31 mouse cellular contexts compared by ENCODE assay signal in genomic region chr16:89520555-89520954, GRCm38 (mm10). TPM values are rescaled to one million over a fixed set of nuclear protein-coding genes. Genes with fewer than 3 reads are reported as not detected.
DNase-seq lines count a peak whose midpoint lies in the region; ATAC-seq lines count a peak whose summit lies in the region.
"Had no signal": no experiment of that assay in that cellular context is flagged by ENCODE, and none has a peak within 500 bp of the region (broad histone marks: within the 10 kb centered on the region; RNA-seq: fewer than 3 reads in every experiment).

No protein-coding gene starts in this region.

- no peak overlapping the region for H3K27ac ChIP-seq in embryonic facial prominence, embryonic 14.5 days (replicated peaks; ENCODE audit: low read depth, low read length)
- H3K27ac ChIP-seq in embryonic facial prominence, embryonic 10.5 days (replicated peaks): no peak overlapping the region
- H3K27ac ChIP-seq: embryonic facial prominence, embryonic 13.5 days; heart, embryonic 10.5 days; kidney, embryonic 15.5 days; left cerebral cortex, adult 2 months; liver, embryonic 14.5 days; neural tube, embryonic 15.5 days had no signal

- no peaks in the 10 kb centered on the region for H3K36me3 ChIP-seq in embryonic facial prominence, embryonic 14.5 days (ENCODE audit: control insufficient read depth, insufficient read depth, low read length)
- no peaks in the 10 kb centered on the region for H3K36me3 ChIP-seq in embryonic facial prominence, embryonic 10.5 days (replicated peaks)
- H3K36me3 ChIP-seq: embryonic facial prominence, embryonic 13.5 days; heart, embryonic 10.5 days; kidney, embryonic 15.5 days; neural tube, embryonic 15.5 days had no signal

- H3K27me3 ChIP-seq in embryonic facial prominence, embryonic 14.5 days (replicated peaks; ENCODE audit: control insufficient read depth, insufficient read depth, low read length): no peaks in the 10 kb centered on the region
- H3K27me3 ChIP-seq in embryonic facial prominence, embryonic 10.5 days (replicated peaks; ENCODE audit: low read depth, poor library complexity, severe bottlenecking): no peaks in the 10 kb centered on the region
- H3K27me3 ChIP-seq: embryonic facial prominence, embryonic 13.5 days; kidney, embryonic 15.5 days; neural tube, embryonic 15.5 days had no signal

- no peak overlapping the region for H3K9ac ChIP-seq in embryonic facial prominence, embryonic 14.5 days (ENCODE audit: low read depth, low read length)
- H3K9ac ChIP-seq: embryonic facial prominence, embryonic 13.5 days; kidney, embryonic 15.5 days; liver, embryonic 14.5 days; lung, embryonic 14.5 days; neural tube, embryonic 15.5 days had no signal

- H3K4me1 ChIP-seq in embryonic facial prominence, embryonic 14.5 days (ENCODE audit: control insufficient read depth, insufficient read depth, low read length): no peaks in the 10 kb centered on the region
- no peaks in the 10 kb centered on the region for H3K4me1 ChIP-seq in embryonic facial prominence, embryonic 10.5 days
- H3K4me1 ChIP-seq: heart, embryonic 10.5 days; kidney, embryonic 15.5 days had no signal

- no peak overlapping the region for H3K4me3 ChIP-seq in embryonic facial prominence, embryonic 14.5 days (ENCODE audit: low read depth, low read length)
- no peak overlapping the region for H3K4me3 ChIP-seq in embryonic facial prominence, embryonic 10.5 days
- H3K4me3 ChIP-seq: embryonic facial prominence, embryonic 13.5 days; heart, embryonic 10.5 days; kidney, embryonic 15.5 days; left cerebral cortex, adult 2 months; neural tube, embryonic 15.5 days had no signal

- no peaks in the 10 kb centered on the region for H3K9me3 ChIP-seq in embryonic facial prominence, embryonic 14.5 days (ENCODE audit: control insufficient read depth, low read length)
- no peaks in the 10 kb centered on the region for H3K9me3 ChIP-seq in embryonic facial prominence, embryonic 10.5 days
- H3K9me3 ChIP-seq: embryonic facial prominence, embryonic 13.5 days; heart, embryonic 10.5 days; kidney, embryonic 15.5 days; neural tube, embryonic 15.5 days had no signal

- 98% methylated on average over 2 of the region's 2 CpGs for WGBS in embryonic facial prominence, embryonic 14.5 days
- WGBS in embryonic facial prominence, embryonic 10.5 days: 90% methylated on average over 2 of the region's 2 CpGs

- H3K4me2 ChIP-seq in embryonic facial prominence, embryonic 14.5 days (ENCODE audit: low read depth, low read length): no peak overlapping the region
- H3K4me2 ChIP-seq: embryonic facial prominence, embryonic 13.5 days; kidney, embryonic 15.5 days; lung, embryonic 14.5 days; neural tube, embryonic 15.5 days had no signal

- peak; percentile 64 for DNase-seq in embryonic facial prominence, embryonic 14.5 days (ENCODE audit: low spot score)
- no peak for DNase-seq in embryonic facial prominence, embryonic 10.5 days (ENCODE audit: low spot score)
- peak; percentile 1 to 2 for DNase-seq in heart, postnatal 10 days
- DNase-seq in heart, adult 11 months: no peak
- peak; percentile 33 to 52 for DNase-seq in right cerebral cortex, postnatal 10 days (ENCODE audit: low spot score in 2 of 2)
- DNase-seq in right cerebral cortex, postnatal 25 days: no peak
- peak; percentile 9 for DNase-seq in skeletal muscle tissue, adult 2 months (ENCODE audit: low read depth, low spot score)
- no peak for DNase-seq in thymus, postnatal 4 days
- DNase-seq: adrenal gland, postnatal 10 days; cerebellum, adult 11-12 months; cerebellum, postnatal 14 days; gastrocnemius, postnatal 36 days; kidney, adult 11 months; layer of hippocampus, adult 9-11 months; lung, embryonic 14.5 days; right cerebral cortex, adult 18-20 months had no signal

- intact Hi-C loops in heart, postnatal 10 days (cut with DNase I): loop anchor here (5.0 kb wide), 1 partner anchor 247 kb away; no protein-coding TSS in a partner anchor

- ATAC-seq in embryonic facial prominence, embryonic 14.5 days (ENCODE audit: low read depth): no peak

RNA-seq across cellular contexts. Expression of gene Krtap7-1, which starts 12.4 kb away (rescaled TPM):
- 0.29 TPM in 1 of 2 replicates, not detected in the other for polyA plus RNA-seq in embryonic facial prominence, embryonic 14.5 days (2014; fragmentation: Nextera tagmentation; extraction: Ambion mirVana)
- not detected in 2 replicates for polyA plus RNA-seq in embryonic facial prominence, embryonic 10.5 days (2016; fragmentation: Nextera tagmentation; extraction: Ambion mirVana)
- not detected for total RNA-seq in heart, postnatal 10 days (2021)
- total RNA-seq: adrenal gland, postnatal 10 days; gastrocnemius, adult 18-20 months; gastrocnemius, postnatal 36 days; hematopoietic stem cell, adult 5-6 weeks; left cerebral cortex, adult 2 months; left cerebral cortex, postnatal 36 days; megakaryocyte, adult 5-6 weeks had no signal
- polyA plus RNA-seq: embryonic facial prominence, embryonic 13.5 days; heart, embryonic 10.5 days; heart, embryonic 16.5 days; kidney, embryonic 15.5 days; large intestine, adult 2 months; limb, embryonic 14.5 days; liver, embryonic 14.5 days; lung, embryonic 14.5 days; neural tube, embryonic 15.5 days; spleen, adult 2 months; testis, adult 2 months had no signal

RNA-seq across cellular contexts. Expression of gene Krtap8-1, which starts 32.8 kb away (rescaled TPM):
- 0.86 TPM in 1 of 2 replicates, not detected in the other for polyA plus RNA-seq in embryonic facial prominence, embryonic 14.5 days (2014; fragmentation: Nextera tagmentation; extraction: Ambion mirVana)
- polyA plus RNA-seq in embryonic facial prominence, embryonic 10.5 days (2016; fragmentation: Nextera tagmentation; extraction: Ambion mirVana): not detected in 2 replicates
- not detected for total RNA-seq in heart, postnatal 10 days (2021)
- total RNA-seq: adrenal gland, postnatal 10 days; gastrocnemius, adult 18-20 months; gastrocnemius, postnatal 36 days; hematopoietic stem cell, adult 5-6 weeks; left cerebral cortex, adult 2 months; left cerebral cortex, postnatal 36 days; megakaryocyte, adult 5-6 weeks had no signal
- polyA plus RNA-seq: embryonic facial prominence, embryonic 13.5 days; heart, embryonic 10.5 days; heart, embryonic 16.5 days; kidney, embryonic 15.5 days; large intestine, adult 2 months; liver, embryonic 14.5 days; lung, embryonic 14.5 days; neural tube, embryonic 15.5 days; spleen, adult 2 months; testis, adult 2 months had no signal

RNA-seq across cellular contexts. Expression of gene Krtap11-1, which starts 50.4 kb away (rescaled TPM):
- 0.28 TPM in 1 of 2 replicates, not detected in the other for polyA plus RNA-seq in embryonic facial prominence, embryonic 14.5 days (2014; fragmentation: Nextera tagmentation; extraction: Ambion mirVana)
- polyA plus RNA-seq in embryonic facial prominence, embryonic 10.5 days (2016; fragmentation: Nextera tagmentation; extraction: Ambion mirVana): not detected in 2 replicates
- total RNA-seq in heart, postnatal 10 days (2021): not detected
- total RNA-seq: adrenal gland, postnatal 10 days; gastrocnemius, adult 18-20 months; gastrocnemius, postnatal 36 days; hematopoietic stem cell, adult 5-6 weeks; left cerebral cortex, adult 2 months; left cerebral cortex, postnatal 36 days; megakaryocyte, adult 5-6 weeks had no signal
- polyA plus RNA-seq: embryonic facial prominence, embryonic 13.5 days; heart, embryonic 10.5 days; heart, embryonic 16.5 days; kidney, embryonic 15.5 days; large intestine, adult 2 months; limb, embryonic 14.5 days; liver, embryonic 14.5 days; lung, embryonic 14.5 days; neural tube, embryonic 15.5 days; spleen, adult 2 months; testis, adult 2 months had no signal

Comparison
In these comparisons a context has a peak if more than half of its experiments do, and no peak if none do; other contexts are left out.
1. DNase-seq: peak in embryonic facial prominence, embryonic 14.5 days (single experiment), heart, postnatal 10 days (2 of 2), right cerebral cortex, postnatal 10 days (2 of 2) and skeletal muscle tissue, adult 2 months (single experiment); none in embryonic facial prominence, embryonic 10.5 days (single experiment), heart, adult 11 months (single experiment), right cerebral cortex, postnatal 25 days (single experiment) and thymus, postnatal 4 days (single experiment).